Mouse (Mus musculus) stomach, postnatal 0 days (tissue): Measurements from ENCODE around the gene Nepro.

ENCODE experiments used
- CTCF ChIP-seq: IDR thresholded peaks from 2 replicates; pipeline ENCODE4 v1.5.1; 2016; ENCODE audit warnings: antibody characterized with exemption, low read depth, mild to moderate bottlenecking, moderate library complexity
- EP300 ChIP-seq: optimal IDR thresholded peaks from 2 replicates; pipeline ENCODE3; 2016; ENCODE audit warnings: antibody characterized with exemption

- no peak for TF ChIP-seq CTCF
- no peak for TF ChIP-seq EP300
These were observed 48.5 kb downstream of the Nepro start for GRCm38 (mm10) chr16:44772577-44772976.
